In the genomic region with DNA sequence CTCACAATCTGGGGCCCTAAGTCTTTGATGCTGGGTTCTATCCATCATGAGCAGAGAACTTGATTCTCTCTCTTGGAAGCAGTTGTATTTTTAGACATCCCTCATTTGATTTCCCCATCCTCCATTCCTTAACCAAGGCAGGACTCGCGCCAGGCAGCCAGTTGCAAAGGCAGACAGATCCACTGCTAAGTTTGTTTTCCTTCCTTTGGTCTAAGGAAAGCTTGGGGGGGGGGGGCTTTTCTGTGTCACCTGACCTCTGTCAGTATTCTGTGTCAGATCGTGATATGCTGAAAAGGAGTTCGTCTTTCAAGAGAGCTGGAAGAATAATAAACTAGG, we compare ENCODE assay signal across 8 mouse cellular contexts. TPM values are rescaled to one million over a fixed set of nuclear protein-coding genes. Genes with fewer than 3 reads are reported as not detected.
DNase-seq lines count a peak whose midpoint lies in the region; ATAC-seq lines count a peak whose summit lies in the region.

No protein-coding gene starts in this region.

- 10% methylated on average over 4 of the region's 4 CpGs for WGBS in heart, embryonic 13.5 days
- 9% methylated on average over 4 of the region's 4 CpGs for WGBS in limb, embryonic 13.5 days

- no peaks in the 10 kb centered on the region for H3K36me3 ChIP-seq in heart, embryonic 13.5 days
- H3K36me3 ChIP-seq in limb, embryonic 13.5 days = no peaks in the 10 kb centered on the region

- peak overlapping the region; percentile 62 for H3K4me3 ChIP-seq in heart, embryonic 13.5 days
- peak overlapping the region; percentile 63 for H3K4me3 ChIP-seq in limb, embryonic 13.5 days

- no peaks in the 10 kb centered on the region for H3K9me3 ChIP-seq in heart, embryonic 13.5 days
- H3K9me3 ChIP-seq in limb, embryonic 13.5 days = no peaks in the 10 kb centered on the region

- H3K27ac ChIP-seq in heart, embryonic 13.5 days (replicated peaks) = no peak overlapping the region
- H3K27ac ChIP-seq in limb, embryonic 13.5 days = no peak overlapping the region

- ATAC-seq in heart, embryonic 13.5 days (ENCODE audit: extremely low read depth, insufficient number of reproducible peaks, low FRiP score, low TSS enrichment) = no peak
- ATAC-seq in limb, embryonic 13.5 days (ENCODE audit: low FRiP score, low read depth) = no peak

- H3K4me1 ChIP-seq in heart, embryonic 13.5 days = peaks cover 39% of the 10 kb centered on the region
- peaks cover 39% of the 10 kb centered on the region for H3K4me1 ChIP-seq in limb, embryonic 13.5 days

- H3K4me2 ChIP-seq in heart, embryonic 13.5 days = peak overlapping the region; percentile 90
- peak overlapping the region; percentile 92 for H3K4me2 ChIP-seq in limb, embryonic 13.5 days (replicated peaks)

- DNase-seq in heart, adult 8-10 months (ENCODE audit: low spot score) = no peak
- peak; percentile 62 for DNase-seq in right cerebral cortex, adult 18-20 months
- no peak for DNase-seq in right cerebral cortex, adult 2 months (ENCODE audit: low spot score in 2 of 2)
- DNase-seq in urinary bladder, adult 2 months (ENCODE audit: low spot score) = no peak
- no peak for DNase-seq in thymus, postnatal 10 days (ENCODE audit: low spot score in 2 of 2)
- no peak for DNase-seq in retina, embryonic 14.5 days (ENCODE audit: low spot score)

- H3K27me3 ChIP-seq in heart, embryonic 13.5 days (replicated peaks) = peaks cover 95% of the 10 kb centered on the region
- peaks cover 73% of the 10 kb centered on the region for H3K27me3 ChIP-seq in limb, embryonic 13.5 days

- H3K9ac ChIP-seq in heart, embryonic 13.5 days = peak overlapping the region; percentile 72; the same call in 1 of the 2 replicates
- peak overlapping the region; percentile 72 for H3K9ac ChIP-seq in limb, embryonic 13.5 days

RNA-seq across cellular contexts. Expression of gene Tmem200c, which starts 11.4 kb away (rescaled TPM):
- 0.04 and 0.09 TPM in 2 replicates for polyA plus RNA-seq in heart, embryonic 13.5 days (2015; fragmentation: Nextera tagmentation; extraction: Ambion mirVana)
- total RNA-seq in heart, adult 8-10 months (2022) = under 1 TPM in 3 of 4 experiments, not detected in 1; 0.08 to 0.13 (median 0.09) TPM
- 0.97 and 1.1 TPM in 2 replicates for polyA plus RNA-seq in limb, embryonic 13.5 days (2015; fragmentation: Nextera tagmentation; extraction: Ambion mirVana)
- 3.2 and 4.5 TPM in 2 replicates for polyA plus RNA-seq in urinary bladder, adult 2 months (2012; rRNA removed)
